Mouse (Mus musculus) hindbrain, embryonic 14.5 days (tissue): ENCODE data around the gene Dglucy. TPM values are rescaled to one million over a fixed set of nuclear protein-coding genes. Genes with fewer than 3 reads are reported as not detected.
"Not testable (repeated sequence)": the region's sequence is repeated elsewhere in the genome, so short reads cannot be mapped to it uniquely, and the experiment has no call there.

Experiments used
- ATAC-seq: fragments of 200-750 bp; cut with Nextera tagmentation; 2 replicates; pipeline ENCODE4 v1.8.0; 2017; ENCODE audit warnings: moderate number of reproducible peaks, mild to moderate bottlenecking, moderate TSS enrichment, moderate library complexity; ENCODE audit not compliant: low FRiP score
- DNase-seq: peaks from one replicate; pipeline ENCODE4 v3.0.0-alpha.2; 2015; ENCODE audit warnings: low spot score
- H3K27ac ChIP-seq: fragments of 300-500 bp; sonication (generic); 2 replicates; pipeline ENCODE4 v1.5.1; 2014; ENCODE audit warnings: mild to moderate bottlenecking, moderate library complexity
- H3K27me3 ChIP-seq: fragments of 300-500 bp; sonication (generic); 2 replicates; pipeline ENCODE4 v1.6.1; 2014; ENCODE audit warnings: mild to moderate bottlenecking, low read length, mixed read lengths; ENCODE audit not compliant: control insufficient read depth, insufficient read depth
- H3K36me3 ChIP-seq: fragments of 300-500 bp; sonication (generic); replicated peaks from 2 replicates; pipeline ENCODE4 v1.6.1; 2014; ENCODE audit not compliant: control insufficient read depth, insufficient read depth
- H3K4me1 ChIP-seq: fragments of 300-500 bp; sonication (generic); replicated peaks from 2 replicates; pipeline ENCODE4 v1.6.1; 2014; ENCODE audit warnings: antibody characterized with exemption, low read length, mixed read lengths; ENCODE audit not compliant: control insufficient read depth, insufficient read depth
- H3K4me2 ChIP-seq: fragments of 300-500 bp; sonication (generic); replicated peaks from 2 replicates; pipeline ENCODE4 v1.6.1; 2014; ENCODE audit warnings: mild to moderate bottlenecking, moderate library complexity
- H3K4me3 ChIP-seq: fragments of 300-500 bp; sonication (generic); replicated peaks from 2 replicates; pipeline ENCODE4 v1.5.1; 2014; ENCODE audit warnings: mild to moderate bottlenecking, low read length
- H3K9ac ChIP-seq: fragments of 300-500 bp; sonication (generic); 2 replicates; pipeline ENCODE4 v1.6.1; 2014
- H3K9me3 ChIP-seq: fragments of 300-500 bp; sonication (generic); 2 replicates; pipeline ENCODE4 v1.6.1; 2016; ENCODE audit warnings: low read length; ENCODE audit not compliant: control insufficient read depth
- WGBS: fragments of 180-500 bp; shearing (Covaris S2); extraction: QIAGEN DNeasy Blood & Tissue Kit; methylation state at CpG from one replicate; pipeline ENCODE4 v1.1.7; 2014; 5-methylcytosine and 5-hydroxymethylcytosine counted together
- polyA plus RNA-seq: library from polyadenylated mRNA; unstranded; fragments of >200 nt; fragmentation: Nextera tagmentation; extraction: Ambion mirVana; gene quantifications from 2 replicates; pipeline ENCODE4 v1.2.1, GENCODE M21; 2014

Dglucy gene
- polyA plus RNA-seq, 1 experiment from 2014 or later, result 3.2 TPM

DNA sequence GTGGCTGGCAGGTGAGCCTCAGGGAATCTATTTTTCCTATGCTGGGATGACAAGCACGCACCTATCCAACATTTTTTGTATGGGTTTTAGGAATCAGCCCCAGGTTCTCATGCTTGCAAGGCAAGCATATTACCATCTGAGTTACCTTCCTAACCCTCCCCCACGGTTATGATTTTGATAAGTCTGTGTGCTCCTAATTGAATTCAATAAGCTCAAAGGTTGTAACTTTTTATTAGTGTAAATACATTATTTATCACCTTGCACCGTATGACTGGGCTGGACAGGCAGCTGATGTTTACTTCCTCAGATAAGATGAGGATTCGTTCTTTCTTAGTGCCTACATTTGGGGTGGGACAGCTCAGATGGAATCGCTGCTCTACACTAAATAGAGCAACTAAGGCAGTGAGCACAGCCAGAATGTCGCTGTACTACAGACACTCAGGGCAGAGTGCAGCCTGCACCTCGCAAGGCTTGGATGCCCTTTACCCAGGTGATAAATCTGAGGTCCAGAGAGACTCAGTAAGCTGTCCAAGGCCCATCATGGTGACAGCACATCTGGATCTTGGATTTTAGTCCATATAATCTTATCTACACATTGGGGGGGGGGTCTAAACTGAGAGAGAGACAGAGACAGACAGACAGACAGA lies 16.7 kb downstream of the Dglucy start:
- Histone ChIP-seq H3K4me3 (no peak overlapping the region), H3K9ac (no peak overlapping the region), H3K27me3 (no peaks in the 10 kb centered on the region), H3K9me3 (no peaks in the 10 kb centered on the region), H3K36me3 (no peaks in the 10 kb centered on the region), H3K27ac (no peak overlapping the region), H3K4me2 (no peak overlapping the region), H3K4me1 (no peaks in the 10 kb centered on the region)
- ATAC-seq (no peak), DNase-seq (no peak)
- 90% methylated on average over 7 of the region's 7 CpGs for WGBS

DNA sequence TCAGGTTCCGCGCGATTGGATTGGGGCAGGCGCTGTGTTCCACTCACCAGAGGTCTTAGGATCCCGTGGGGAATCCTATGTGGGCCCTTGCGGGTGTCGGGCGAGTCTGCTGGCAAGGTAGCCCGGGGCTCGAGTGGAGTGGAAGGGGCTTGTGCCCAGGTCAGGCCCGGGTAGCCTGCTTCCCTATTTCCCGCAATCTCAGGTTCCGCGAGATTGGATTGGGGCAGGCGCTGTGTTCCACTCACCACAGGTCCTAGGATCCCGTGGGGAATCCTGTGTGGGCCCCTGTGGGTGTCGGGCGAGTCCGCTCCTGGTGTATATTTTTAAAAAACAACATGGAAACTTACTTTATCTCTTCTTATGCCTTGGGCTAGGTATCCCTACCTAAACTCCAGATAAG lies 24.5 kb downstream of the Dglucy start:
- H3K27me3 ChIP-seq, H3K9me3 ChIP-seq, H3K27ac ChIP-seq, DNase-seq, H3K9ac ChIP-seq, H3K4me3 ChIP-seq, H3K4me2 ChIP-seq, H3K36me3 ChIP-seq, H3K4me1 ChIP-seq, ATAC-seq: not testable (repeated sequence)
- 93% methylated on average over 19 of the region's 19 CpGs for WGBS

DNA sequence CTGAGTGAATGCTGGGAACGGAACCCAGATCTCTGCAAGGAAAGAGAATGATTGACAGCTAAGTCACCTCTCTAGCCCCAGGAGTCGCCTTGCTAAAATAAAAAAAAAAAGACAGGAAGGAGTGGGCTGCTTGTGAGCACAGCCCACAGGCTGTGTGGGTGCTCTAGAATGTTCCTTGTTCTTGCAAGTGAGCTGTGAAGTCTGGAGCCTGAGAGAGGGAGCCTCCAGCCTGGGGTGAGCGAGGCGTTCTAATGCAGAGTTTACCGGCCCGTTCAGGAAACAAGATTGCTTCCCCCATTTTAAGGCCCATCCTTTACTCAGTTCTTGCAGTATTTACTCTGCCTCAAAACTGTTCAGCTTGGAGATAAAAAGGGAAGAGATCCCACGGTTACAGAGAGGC lies 28.4 kb downstream of the Dglucy start:
- 84% methylated on average over 7 of the region's 7 CpGs for WGBS
- Histone ChIP-seq H3K9ac (no peak overlapping the region), H3K27ac (no peak overlapping the region), H3K27me3 (no peaks in the 10 kb centered on the region), H3K4me3 (no peak overlapping the region), H3K36me3 (no peaks in the 10 kb centered on the region), H3K4me1 (0 out of 2 replicates have a peak, but pooled peaks cover 3% of the 10 kb centered on the region), H3K9me3 (no peaks in the 10 kb centered on the region), H3K4me2 (no peak overlapping the region)
- ATAC-seq, result no peak
- no peak for DNase-seq

DNA sequence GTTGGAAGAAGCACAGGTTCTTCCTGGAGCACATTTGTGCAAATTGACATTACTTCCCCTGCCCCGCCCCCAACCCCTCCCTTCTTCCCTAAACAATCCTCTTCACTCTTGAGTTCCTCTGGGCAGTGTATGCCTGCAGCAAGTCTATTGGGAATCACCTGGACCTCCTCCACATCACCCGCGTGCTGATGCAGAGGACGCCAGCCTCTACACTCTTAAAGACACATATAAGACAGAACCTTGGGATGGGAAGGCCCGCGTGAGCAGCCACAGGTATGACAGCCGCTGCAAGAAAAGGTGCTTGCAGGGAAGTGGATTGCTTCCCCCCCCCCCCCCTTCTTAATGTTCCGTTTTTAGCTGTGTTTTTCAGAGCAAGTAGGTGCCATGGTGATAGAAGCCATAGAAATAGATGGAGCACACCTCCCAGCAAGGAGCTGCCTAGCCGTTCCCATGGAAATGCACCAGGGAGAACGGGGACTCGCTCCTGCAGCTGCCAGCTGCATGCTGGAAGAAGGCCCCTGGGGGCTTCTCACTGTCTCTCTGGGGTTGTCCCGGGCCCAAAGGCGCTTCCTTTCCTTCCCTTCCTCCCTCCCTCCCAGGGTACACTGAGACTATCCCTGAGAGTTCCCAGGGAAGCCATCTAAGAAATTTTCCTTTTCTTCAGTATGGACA lies 29.9 kb downstream of the Dglucy start:
- Histone ChIP-seq H3K27ac (no peak overlapping the region), H3K27me3 (no peaks in the 10 kb centered on the region), H3K4me1 (0 out of 2 replicates have a peak, but pooled peaks cover 3% of the 10 kb centered on the region), H3K36me3 (no peaks in the 10 kb centered on the region), H3K4me3 (no peak overlapping the region), H3K9ac (no peak overlapping the region), H3K9me3 (no peaks in the 10 kb centered on the region), H3K4me2 (no peak overlapping the region)
- DNase-seq, result no peak
- 41% methylated on average over 13 of the region's 13 CpGs for WGBS
- 0 out of 2 replicates have a peak, but pooled peaks have one; percentile 43 for ATAC-seq

DNA sequence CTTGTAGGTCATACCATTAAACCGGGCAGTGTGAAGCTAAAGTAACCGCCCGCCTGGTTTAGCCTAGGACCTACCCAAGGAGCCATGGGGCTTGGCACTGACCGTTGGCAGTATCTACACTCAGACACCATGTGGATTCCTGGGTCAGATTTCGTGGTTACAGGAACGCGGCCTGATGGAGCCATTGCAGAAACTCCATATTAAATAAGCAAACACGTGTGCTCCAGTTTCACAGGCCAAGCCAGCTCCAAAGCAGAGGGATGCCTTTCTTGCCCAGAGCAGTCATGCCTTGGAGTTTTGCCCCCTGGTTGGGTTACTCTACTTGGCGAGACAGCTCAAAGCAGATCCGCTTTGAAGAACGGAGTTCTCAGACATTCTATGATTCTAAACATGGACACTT lies 31.7 kb downstream of the Dglucy start:
- Histone ChIP-seq H3K27me3 (no peaks in the 10 kb centered on the region), H3K36me3 (no peaks in the 10 kb centered on the region), H3K4me3 (no peak overlapping the region), H3K9me3 (no peaks in the 10 kb centered on the region), H3K4me2 (no peak overlapping the region), H3K27ac (no peak overlapping the region), H3K4me1 (0 out of 2 replicates have a peak, but pooled peaks cover 3% of the 10 kb centered on the region), H3K9ac (no peak overlapping the region)
- WGBS, result 93% methylated on average over 11 of the region's 11 CpGs
- ATAC-seq (no peak), DNase-seq (no peak)

DNA sequence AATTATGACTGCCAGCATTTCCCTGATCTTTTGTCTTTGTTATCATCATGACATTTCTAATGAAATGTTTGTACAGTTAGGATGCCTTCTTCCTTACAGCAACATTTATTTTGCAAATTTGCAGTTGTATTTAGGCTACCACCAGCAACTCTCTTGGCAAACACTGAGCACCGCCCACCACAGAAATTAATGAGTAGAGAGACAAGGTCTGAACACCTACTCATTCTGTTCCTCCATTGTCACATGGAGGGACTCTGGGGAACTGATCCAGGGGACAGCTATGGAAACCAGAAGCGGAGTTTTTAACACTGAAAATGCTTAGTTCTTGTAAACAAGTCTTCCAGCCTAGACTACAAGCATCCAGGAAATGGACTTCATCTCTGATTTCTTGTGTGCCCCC lies 35.0 kb downstream of the Dglucy start:
- Histone ChIP-seq H3K9me3 (no peaks in the 10 kb centered on the region), H3K4me2 (no peak overlapping the region), H3K27ac (no peak overlapping the region), H3K36me3 (no peaks in the 10 kb centered on the region), H3K4me3 (no peak overlapping the region), H3K9ac (no peak overlapping the region), H3K4me1 (no peaks in the 10 kb centered on the region), H3K27me3 (no peaks in the 10 kb centered on the region)
- ATAC-seq (no peak), DNase-seq (no peak)
- WGBS, result 90% methylated on average over 2 of the region's 2 CpGs

DNA sequence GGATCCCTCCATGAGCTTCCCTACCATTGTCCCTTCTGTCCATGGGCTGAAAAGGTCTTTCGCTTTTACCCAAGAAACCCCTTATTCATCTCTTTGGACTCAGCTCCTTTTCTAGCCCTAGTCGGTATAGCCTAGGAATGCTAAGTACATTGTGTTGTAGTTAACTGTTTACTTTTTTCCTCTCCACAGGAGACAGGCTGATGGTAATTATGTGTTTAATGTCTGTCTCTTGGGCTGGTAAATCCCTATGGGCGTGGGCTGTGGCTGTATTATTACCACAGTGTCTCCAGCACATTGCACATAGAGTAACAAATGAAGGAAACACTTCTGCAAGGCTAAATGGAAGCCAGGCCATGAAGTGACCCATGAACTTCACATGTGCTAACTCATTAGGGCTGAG lies 35.8 kb downstream of the Dglucy start:
- no peak overlapping the region for H3K4me2 ChIP-seq
- H3K4me3 ChIP-seq, result no peak overlapping the region
- DNase-seq (no peak), ATAC-seq (no peak)
- no peaks in the 10 kb centered on the region for H3K9me3 ChIP-seq
- no peak overlapping the region for H3K9ac ChIP-seq
- 76% methylated on average over 3 of the region's 3 CpGs for WGBS
- no peaks in the 10 kb centered on the region for H3K27me3 ChIP-seq
- no peak overlapping the region for H3K27ac ChIP-seq
- no peaks in the 10 kb centered on the region for H3K4me1 ChIP-seq
- no peaks in the 10 kb centered on the region for H3K36me3 ChIP-seq

DNA sequence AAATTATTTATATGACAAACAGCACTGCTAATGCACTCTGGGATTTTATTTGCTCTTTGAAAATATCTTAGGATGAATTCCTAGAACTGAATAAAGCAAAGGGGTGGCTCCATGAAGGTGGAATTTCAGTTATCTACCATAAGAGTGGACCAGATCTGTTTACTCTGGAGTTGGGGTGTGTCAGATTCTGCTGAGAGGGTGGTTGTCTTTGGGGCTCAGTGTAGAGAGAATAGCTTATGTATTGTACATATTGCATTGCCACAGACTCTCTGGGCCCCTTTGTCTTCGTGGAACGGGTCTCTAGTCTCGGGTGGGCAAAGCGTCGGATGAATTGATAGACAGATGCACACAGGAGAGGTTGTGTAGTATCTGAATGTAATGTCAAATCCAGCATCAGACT lies 38.0 kb downstream of the Dglucy start:
- Histone ChIP-seq H3K36me3 (no peaks in the 10 kb centered on the region), H3K9ac (no peak overlapping the region), H3K4me2 (no peak overlapping the region), H3K27ac (no peak overlapping the region), H3K4me3 (no peak overlapping the region), H3K4me1 (no peaks in the 10 kb centered on the region), H3K27me3 (no peaks in the 10 kb centered on the region), H3K9me3 (no peaks in the 10 kb centered on the region)
- WGBS, result 91% methylated on average over 5 of the region's 5 CpGs
- DNase-seq (no peak), ATAC-seq (no peak)

DNA sequence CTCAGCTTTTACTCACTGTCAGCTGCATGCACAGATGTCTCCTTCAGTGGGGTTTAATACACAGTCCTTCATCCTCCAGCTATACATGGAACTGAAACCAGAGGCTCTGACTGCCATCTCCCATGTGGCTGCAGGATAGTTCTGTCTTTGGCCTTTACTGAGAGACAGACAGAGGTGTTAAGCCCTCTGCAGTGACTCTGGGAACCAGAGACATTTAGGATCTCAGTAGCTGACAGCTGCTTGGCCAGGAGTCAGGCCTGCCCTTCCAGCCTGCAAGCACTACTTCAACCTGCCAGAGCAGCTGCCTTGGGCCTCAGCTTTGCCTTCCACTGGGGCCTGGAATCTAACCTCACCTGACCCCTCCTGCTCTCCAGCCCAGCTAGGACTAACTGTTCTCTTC lies 41.1 kb downstream of the Dglucy start:
- Histone ChIP-seq H3K4me3 (no peak overlapping the region), H3K27me3 (no peaks in the 10 kb centered on the region), H3K4me1 (no peaks in the 10 kb centered on the region), H3K9me3 (no peaks in the 10 kb centered on the region), H3K4me2 (no peak overlapping the region), H3K27ac (no peak overlapping the region), H3K36me3 (no peaks in the 10 kb centered on the region), H3K9ac (no peak overlapping the region)
- DNase-seq (no peak), ATAC-seq (no peak)
